In the genomic region with DNA sequence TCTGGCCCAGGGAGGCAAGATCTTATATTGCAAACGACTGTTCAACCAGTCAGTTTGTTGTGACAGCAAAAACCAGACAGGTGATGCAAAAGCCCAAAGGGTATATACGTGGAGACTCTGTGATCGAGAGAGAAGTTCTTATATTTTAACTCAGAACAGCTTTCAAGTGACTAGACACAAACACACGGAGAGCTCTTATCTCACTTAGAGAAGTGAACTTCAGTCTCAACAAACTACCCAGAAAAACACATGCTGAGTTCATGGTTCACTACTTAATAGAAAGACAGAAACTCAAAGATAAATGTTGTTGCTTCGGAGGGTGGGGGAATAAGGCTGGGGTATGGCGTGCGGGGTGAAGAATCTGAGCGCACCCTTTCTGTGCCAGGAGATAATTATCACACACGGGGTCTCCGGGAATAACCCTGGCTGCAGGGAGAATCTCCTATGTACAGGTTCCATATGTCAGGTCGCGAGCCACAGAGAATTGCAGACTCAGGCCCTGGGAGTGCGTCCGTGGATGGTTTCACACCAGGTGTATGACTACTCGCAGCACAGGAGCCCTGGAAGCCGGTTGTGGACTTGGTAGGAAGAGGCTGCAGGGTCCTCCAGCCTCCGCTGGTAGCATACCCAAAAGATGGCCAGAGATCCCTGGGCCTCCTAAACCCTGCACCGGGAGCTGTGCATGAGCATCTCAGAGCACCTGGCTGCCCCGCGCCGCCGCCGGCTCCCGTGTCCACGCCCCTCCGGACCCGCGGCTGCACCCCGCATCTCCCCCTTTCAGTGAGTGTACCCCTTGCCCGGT, we compare ENCODE assay signal across 8 mouse cellular contexts. TPM values are rescaled to one million over a fixed set of nuclear protein-coding genes. Genes with fewer than 3 reads are reported as not detected.
DNase-seq lines count a peak whose midpoint lies in the region; ATAC-seq and TF ChIP-seq lines count a peak whose summit lies in the region.

No protein-coding gene starts in this region.

- no peaks in the 10 kb centered on the region for H3K9me3 ChIP-seq in embryonic facial prominence, embryonic 15.5 days (replicated peaks)
- H3K9me3 ChIP-seq in limb, embryonic 15.5 days, result no peaks in the 10 kb centered on the region

- DNase-seq in gastrocnemius, adult 2 months, result no peak
- DNase-seq in gastrocnemius, postnatal 4 days (ENCODE audit: low spot score in 2 of 2), result no peak
- peak; percentile 17 for DNase-seq in testis, postnatal 14 days (ENCODE audit: low spot score)
- no peak for DNase-seq in cerebellum, postnatal 25 days
- no peak for DNase-seq in cerebellum, adult 8-10 months

- H3K27me3 ChIP-seq in C2C12 (ENCODE audit: control insufficient read depth, insufficient read depth, insufficient read length), result no peaks in the 10 kb centered on the region
- H3K27me3 ChIP-seq in embryonic facial prominence, embryonic 15.5 days, result no peaks in the 10 kb centered on the region
- no peaks in the 10 kb centered on the region for H3K27me3 ChIP-seq in limb, embryonic 15.5 days

- peak overlapping the region; percentile 46 for H3K9ac ChIP-seq in embryonic facial prominence, embryonic 15.5 days
- peak overlapping the region; percentile 68 for H3K9ac ChIP-seq in limb, embryonic 15.5 days

- TF ChIP-seq CTCF in gastrocnemius, adult 2 months (IDR thresholded peaks at IDR 0.05), result no peak
- TF ChIP-seq CTCF in C2C12 (IDR thresholded peaks at IDR 0.05; ENCODE audit: control insufficient read depth, insufficient read depth, insufficient read length), result no peak

- H3K79me2 ChIP-seq in C2C12 (ENCODE audit: control insufficient read depth, insufficient read depth), result peaks cover 32% of the 10 kb centered on the region

- intact Hi-C loops in gastrocnemius, adult 2 months (cut with DNase I), result no loop called here

- ATAC-seq in embryonic facial prominence, embryonic 15.5 days (ENCODE audit: insufficient number of reproducible peaks, low FRiP score, low TSS enrichment, low read depth), result no peak; the same call in 1 of the 2 replicates
- ATAC-seq in limb, embryonic 15.5 days (ENCODE audit: insufficient number of reproducible peaks, low FRiP score, low TSS enrichment, low read depth), result no peak; the same call in 1 of the 2 replicates

- H3K79me3 ChIP-seq in C2C12 (ENCODE audit: low read depth), result peaks cover 11% of the 10 kb centered on the region

- peak overlapping the region; percentile 69 for H3K4me2 ChIP-seq in embryonic facial prominence, embryonic 15.5 days (replicated peaks)
- peak overlapping the region; percentile 73 for H3K4me2 ChIP-seq in limb, embryonic 15.5 days

- H3K36me3 ChIP-seq in C2C12 (ENCODE audit: control insufficient read depth, insufficient read depth), result peaks cover 30% of the 10 kb centered on the region
- peaks cover 12% of the 10 kb centered on the region; the same call in 1 of the 2 replicates for H3K36me3 ChIP-seq in embryonic facial prominence, embryonic 15.5 days
- H3K36me3 ChIP-seq in limb, embryonic 15.5 days, result peaks cover 20% of the 10 kb centered on the region

- H3ac ChIP-seq in C2C12 (ENCODE audit: control insufficient read depth, insufficient read length, low read depth), result peak overlapping the region; percentile 83

- peak overlapping the region; percentile 77 for H3K4me3 ChIP-seq in gastrocnemius, adult 2 months
- H3K4me3 ChIP-seq in C2C12 (ENCODE audit: insufficient read depth, poor library complexity, severe bottlenecking), result peak overlapping the region; percentile 74
- peak overlapping the region; percentile 71 for H3K4me3 ChIP-seq in embryonic facial prominence, embryonic 15.5 days (replicated peaks)
- peak overlapping the region; percentile 89 for H3K4me3 ChIP-seq in limb, embryonic 15.5 days

- H3K27ac ChIP-seq in gastrocnemius, adult 2 months, result peak overlapping the region; percentile 82
- H3K27ac ChIP-seq in embryonic facial prominence, embryonic 15.5 days (replicated peaks), result no peak overlapping the region
- H3K27ac ChIP-seq in limb, embryonic 15.5 days, result peak overlapping the region; percentile 67; the same call in 1 of the 2 replicates

- WGBS in embryonic facial prominence, embryonic 15.5 days, result 1% methylated on average over 30 of the region's 30 CpGs
- 2% methylated on average over 30 of the region's 30 CpGs for WGBS in limb, embryonic 15.5 days

- peaks cover 9% of the 10 kb centered on the region for H3K4me1 ChIP-seq in embryonic facial prominence, embryonic 15.5 days
- H3K4me1 ChIP-seq in limb, embryonic 15.5 days, result peaks cover 15% of the 10 kb centered on the region; the same call in 1 of the 2 replicates

TF ChIP-seq in C2C12, 6 proteins besides CTCF, POLR2A, EP300 and RAD21:
- TF ChIP-seq USF1 (IDR thresholded peaks at IDR 0.05; ENCODE audit: low read depth) (no peak), MYOD1 (IDR thresholded peaks at IDR 0.05; ENCODE audit: control insufficient read depth, insufficient read length, low read depth) (no peak)

RNA-seq across cellular contexts. Expression of a gene that starts 0.6 kb away (rescaled TPM):
- 1 to 10 TPM; 3.5 to 5.0 TPM for total RNA-seq in gastrocnemius, adult 2 months (2021)
- 10 to 100 TPM; 29.3 to 30.2 TPM for total RNA-seq in gastrocnemius, postnatal 4 days (2021)
- polyA plus RNA-seq in C2C12 (2012; fragmentation: generic; extraction: Trizol), result 59.5 TPM
- 64.5 and 65.2 TPM in 2 replicates for polyA plus RNA-seq in embryonic facial prominence, embryonic 15.5 days (2015; fragmentation: Nextera tagmentation; extraction: Ambion mirVana)
- 78.0 and 79.7 TPM in 2 replicates for polyA plus RNA-seq in limb, embryonic 15.5 days (2015; fragmentation: Nextera tagmentation; extraction: Ambion mirVana)

RNA-seq across cellular contexts. Expression of a gene that starts 24.3 kb away (rescaled TPM):
- 1 to 10 TPM; 2.6 to 2.8 TPM for total RNA-seq in gastrocnemius, adult 2 months (2021)
- total RNA-seq in gastrocnemius, postnatal 4 days (2021), result 1 to 10 TPM; 5.5 to 7.6 TPM
- 3.1 TPM for polyA plus RNA-seq in C2C12 (2012; fragmentation: generic; extraction: Trizol)
- 13.9 TPM in 2 replicates for polyA plus RNA-seq in embryonic facial prominence, embryonic 15.5 days (2015; fragmentation: Nextera tagmentation; extraction: Ambion mirVana)
- polyA plus RNA-seq in limb, embryonic 15.5 days (2015; fragmentation: Nextera tagmentation; extraction: Ambion mirVana), result 12.5 and 13.9 TPM in 2 replicates

RNA-seq across cellular contexts. Expression of a gene that starts 24.5 kb away (rescaled TPM):
- 10 to 100 TPM; 10.0 to 12.9 TPM for total RNA-seq in gastrocnemius, adult 2 months (2021)
- 10 to 100 TPM; 29.3 to 31.0 TPM for total RNA-seq in gastrocnemius, postnatal 4 days (2021)
- polyA plus RNA-seq in C2C12 (2012; fragmentation: generic; extraction: Trizol), result not detected
- 16.7 and 17.6 TPM in 2 replicates for polyA plus RNA-seq in embryonic facial prominence, embryonic 15.5 days (2015; fragmentation: Nextera tagmentation; extraction: Ambion mirVana)
- polyA plus RNA-seq in limb, embryonic 15.5 days (2015; fragmentation: Nextera tagmentation; extraction: Ambion mirVana), result 11.2 and 13.2 TPM in 2 replicates

Comparison
In these comparisons a context has a peak if more than half of its experiments do, and no peak if none do; other contexts are left out.
1. RNA of a gene that starts 24.5 kb away (polyA plus RNA-seq): 16.7 to 17.6 TPM in embryonic facial prominence, embryonic 15.5 days and 11.2 to 13.2 TPM in limb, embryonic 15.5 days; not detected in C2C12 (single experiment); every median in the first group is over 10 times any median in the second.
2. Peak in every context shown above with its lines, with median percentiles within 50 percentile points of each other: H3K4me3 ChIP-seq.